Mouse (Mus musculus) forebrain, embryonic 16.5 days (tissue): Measurements from ENCODE around the gene Hnrnpu. TPM values are rescaled to one million over a fixed set of nuclear protein-coding genes. Genes with fewer than 3 reads are reported as not detected.
"Not testable (repeated sequence)": the region's sequence is repeated elsewhere in the genome, so short reads cannot be mapped to it uniquely, and the experiment has no call there.

ENCODE experiments used
- ATAC-seq: fragments of 200-750 bp; cut with Nextera tagmentation; 2 replicates; pipeline ENCODE4 v1.8.0; 2017; ENCODE audit warnings: mild to moderate bottlenecking, moderate library complexity
- H3K27ac ChIP-seq: fragments of 300-500 bp; sonication (generic); 2 replicates; pipeline ENCODE4 v1.5.1; 2014; ENCODE audit warnings: low read length, control low read depth
- H3K27me3 ChIP-seq: fragments of 300-500 bp; sonication (generic); replicated peaks from 2 replicates; pipeline ENCODE4 v1.6.1; 2014; ENCODE audit warnings: low read length; ENCODE audit not compliant: control insufficient read depth, insufficient read depth
- H3K36me3 ChIP-seq: fragments of 300-500 bp; sonication (generic); 2 replicates; pipeline ENCODE4 v1.6.1; 2014; ENCODE audit not compliant: control insufficient read depth, insufficient read depth
- H3K4me1 ChIP-seq: fragments of 300-500 bp; sonication (generic); replicated peaks from 2 replicates; pipeline ENCODE4 v1.6.1; 2014; ENCODE audit warnings: low read length; ENCODE audit not compliant: control insufficient read depth, insufficient read depth
- H3K4me2 ChIP-seq: fragments of 300-500 bp; sonication (generic); 2 replicates; pipeline ENCODE4 v1.6.1; 2014; ENCODE audit warnings: mild to moderate bottlenecking, low read length, control low read depth
- H3K4me3 ChIP-seq: fragments of 300-500 bp; sonication (generic); replicated peaks from 2 replicates; pipeline ENCODE4 v1.5.1; 2014; ENCODE audit warnings: mild to moderate bottlenecking, low read length, control low read depth
- H3K9ac ChIP-seq: fragments of 300-500 bp; sonication (generic); replicated peaks from 2 replicates; pipeline ENCODE4 v1.6.1; 2014; ENCODE audit warnings: low read depth, low read length, control low read depth
- H3K9me3 ChIP-seq: fragments of 300-500 bp; sonication (generic); 2 replicates; pipeline ENCODE4 v1.6.1; 2016; ENCODE audit warnings: low read length; ENCODE audit not compliant: control insufficient read depth
- WGBS: fragments of 180-500 bp; shearing (Covaris S2); extraction: QIAGEN DNeasy Blood & Tissue Kit; methylation state at CpG from one replicate; pipeline ENCODE4 v1.1.7; 2014; 5-methylcytosine and 5-hydroxymethylcytosine counted together
- polyA plus RNA-seq: library from polyadenylated mRNA; unstranded; fragments of >200 nt; fragmentation: Nextera tagmentation; extraction: Ambion mirVana; gene quantifications from 2 replicates; pipeline ENCODE4 v1.2.1, GENCODE M21; 2015

The Hnrnpu gene
- polyA plus RNA-seq, 1 experiment from 2014 or later: 261 TPM

- H3K36me3 ChIP-seq, H3K9me3 ChIP-seq, H3K9ac ChIP-seq, H3K27me3 ChIP-seq, ATAC-seq, H3K4me2 ChIP-seq, H3K4me1 ChIP-seq, H3K4me3 ChIP-seq, H3K27ac ChIP-seq: not testable (repeated sequence)
- 90% methylated on average over 2 of the region's 2 CpGs for WGBS
Measured at GRCm38 (mm10) chr1:178301261-178301660, 36.3 kb downstream of the Hnrnpu start.

GRCm38 (mm10) chr1:178294051-178294450 lies 43.5 kb downstream of the Hnrnpu start:
- no peaks in the 10 kb centered on the region for H3K36me3 ChIP-seq
- no peaks in the 10 kb centered on the region for H3K27me3 ChIP-seq
- no peak overlapping the region for H3K4me3 ChIP-seq
- 100% methylated on average over 1 of the region's 1 CpGs for WGBS
- no peaks in the 10 kb centered on the region for H3K4me1 ChIP-seq
- H3K9me3 ChIP-seq: no peaks in the 10 kb centered on the region
- H3K4me2 ChIP-seq: no peak overlapping the region
- no peak for ATAC-seq
- H3K9ac ChIP-seq: no peak overlapping the region
- no peak overlapping the region for H3K27ac ChIP-seq

- Histone ChIP-seq H3K27ac (no peak overlapping the region), H3K4me2 (no peak overlapping the region), H3K27me3 (no peaks in the 10 kb centered on the region), H3K9ac (no peak overlapping the region), H3K36me3 (no peaks in the 10 kb centered on the region), H3K9me3 (no peaks in the 10 kb centered on the region), H3K4me3 (no peak overlapping the region), H3K4me1 (no peaks in the 10 kb centered on the region)
- WGBS: 86% methylated on average over 3 of the region's 3 CpGs
- no peak for ATAC-seq
Measured at GRCm38 (mm10) chr1:178291716-178292115, 45.9 kb downstream of the Hnrnpu start.

GRCm38 (mm10) chr1:178287601-178288176 lies 49.9 kb downstream of the Hnrnpu start:
- no peak overlapping the region for H3K4me2 ChIP-seq
- ATAC-seq: no peak

GRCm38 (mm10) chr1:178283946-178284720 lies 53.5 kb downstream of the Hnrnpu start:
- Histone ChIP-seq H3K27ac (no peak overlapping the region), H3K36me3 (no peaks in the 10 kb centered on the region), H3K4me3 (no peak overlapping the region), H3K4me1 (no peaks in the 10 kb centered on the region), H3K9me3 (no peaks in the 10 kb centered on the region), H3K27me3 (no peaks in the 10 kb centered on the region), H3K9ac (no peak overlapping the region), H3K4me2 (no peak overlapping the region)
- WGBS: 67% methylated on average over 2 of the region's 2 CpGs
- ATAC-seq: no peak

More at GRCm38 (mm10) chr1:178287601-178288176, 49.9 kb downstream of the Hnrnpu start:
- Histone ChIP-seq H3K27me3 (no peaks in the 10 kb centered on the region), H3K9me3 (no peaks in the 10 kb centered on the region), H3K4me3 (no peak overlapping the region), H3K4me1 (no peaks in the 10 kb centered on the region), H3K36me3 (no peaks in the 10 kb centered on the region), H3K27ac (no peak overlapping the region), H3K9ac (no peak overlapping the region)
- 45% methylated on average over 8 of the region's 8 CpGs for WGBS

GRCm38 (mm10) chr1:178283314-178283713 lies 54.3 kb downstream of the Hnrnpu start:
- ATAC-seq, H3K27ac ChIP-seq, H3K27me3 ChIP-seq, H3K9ac ChIP-seq, H3K9me3 ChIP-seq, H3K36me3 ChIP-seq, H3K4me3 ChIP-seq, H3K4me2 ChIP-seq, H3K4me1 ChIP-seq: not testable (repeated sequence)
- 86% methylated on average over 3 of the region's 3 CpGs for WGBS

GRCm38 (mm10) chr1:178276054-178276911 lies 61.3 kb downstream of the Hnrnpu start:
- Histone ChIP-seq H3K4me3 (peak overlapping the region; percentile 73), H3K27ac (peak overlapping the region; percentile 95), H3K9ac (peak overlapping the region; percentile 93), H3K9me3 (no peaks in the 10 kb centered on the region), H3K27me3 (no peaks in the 10 kb centered on the region), H3K4me1 (peaks cover 9% of the 10 kb centered on the region), H3K36me3 (no peaks in the 10 kb centered on the region), H3K4me2 (peak overlapping the region; percentile 77)
- peak; percentile 97 for ATAC-seq
- WGBS: 1% methylated on average over 78 of the region's 87 CpGs

GRCm38 (mm10) chr1:178275738-178276053 lies 61.9 kb downstream of the Hnrnpu start:
- Histone ChIP-seq H3K4me2 (peak overlapping the region; percentile 77), H3K27me3 (no peaks in the 10 kb centered on the region), H3K36me3 (no peaks in the 10 kb centered on the region), H3K4me1 (peaks cover 9% of the 10 kb centered on the region), H3K9ac (peak overlapping the region; percentile 93), H3K27ac (peak overlapping the region; percentile 95), H3K4me3 (peak overlapping the region; percentile 73), H3K9me3 (no peaks in the 10 kb centered on the region)
- ATAC-seq: peak; percentile 35
- WGBS: 9% methylated on average over 11 of the region's 11 CpGs

- Histone ChIP-seq H3K27me3 (no peaks in the 10 kb centered on the region), H3K4me3 (peak overlapping the region; percentile 73), H3K27ac (no peak overlapping the region), H3K9me3 (no peaks in the 10 kb centered on the region), H3K36me3 (no peaks in the 10 kb centered on the region), H3K9ac (no peak overlapping the region; the same call in 1 of the 2 replicates), H3K4me1 (peaks cover 9% of the 10 kb centered on the region), H3K4me2 (peak overlapping the region; percentile 77)
- WGBS: 66% methylated on average over 9 of the region's 9 CpGs
- ATAC-seq: peak; percentile 0; the same call in 1 of the 2 replicates
Measured at GRCm38 (mm10) chr1:178275174-178275730, 62.3 kb downstream of the Hnrnpu start.
